Mouse (Mus musculus): ENCODE data around the gene Olfml3. TPM values are rescaled to one million over a fixed set of nuclear protein-coding genes. Genes with fewer than 3 reads are reported as not detected.
A peak's percentile ranks its signal among the peaks of the same experiment; 100 is the strongest.

The Olfml3 gene
- 1 to 10 TPM in 3 of 4 experiments, under 1 TPM in 1; 0.94 to 4.0 (median 1.8) TPM for total RNA-seq (2022)

- peak; percentile 76 to 78 for DNase-seq (ENCODE audit: low spot score in 2 of 2)
These were observed at the start of gene Olfml3 for GRCm38 (mm10) chr3:103737778-103738571. TSS of gene Olfml3 (minus strand) at chr3:103738001.

GRCm38 (mm10) chr3:103787225-103787624, 49.4 kb upstream of the Olfml3 start:
- no peak for DNase-seq (ENCODE audit: low spot score in 2 of 2)

- DNase-seq (ENCODE audit: low spot score in 2 of 2), result no peak
These were observed 45.2 kb upstream of the Olfml3 start for GRCm38 (mm10) chr3:103782844-103783609.

DNA sequence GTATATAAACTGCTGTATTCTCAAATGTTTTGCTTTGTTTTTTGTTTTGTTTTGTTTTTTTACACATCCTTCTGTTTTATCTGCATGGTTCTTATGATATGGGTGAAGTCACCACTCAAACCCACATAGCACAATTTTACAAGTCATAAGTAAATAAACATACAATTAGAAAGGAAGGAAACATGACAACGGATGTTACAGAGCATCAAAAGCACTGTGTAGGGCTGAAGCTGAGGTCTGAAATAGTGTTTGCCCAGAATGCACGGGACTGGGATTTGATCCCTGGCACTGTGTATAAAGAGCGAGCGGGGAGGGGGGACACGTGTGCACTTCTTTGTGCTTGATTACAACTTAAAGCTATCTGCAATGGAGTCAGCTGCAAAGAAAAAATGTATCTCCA, 43.0 kb upstream of the Olfml3 start:
- no peak for DNase-seq (ENCODE audit: low spot score in 2 of 2)

DNA sequence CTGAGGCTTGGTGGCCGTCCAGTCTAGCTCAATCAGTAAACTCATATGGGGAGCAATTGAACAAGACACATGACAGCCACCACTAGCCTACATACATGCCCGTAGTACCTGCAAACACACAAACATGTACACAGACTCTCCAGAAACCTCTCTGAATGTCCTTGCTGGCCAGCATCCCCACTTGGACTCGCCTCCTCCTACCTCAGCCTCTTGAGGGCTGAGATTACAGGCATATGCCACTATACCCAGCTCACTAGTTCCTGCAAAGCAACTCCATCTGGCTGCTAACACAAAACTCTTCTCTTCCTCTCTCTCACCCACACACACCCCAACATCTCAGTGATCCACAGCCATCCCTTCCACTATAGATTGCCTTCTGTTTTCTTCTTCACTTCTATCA, 42.5 kb upstream of the Olfml3 start:
- DNase-seq (ENCODE audit: low spot score in 2 of 2), result no peak

DNA sequence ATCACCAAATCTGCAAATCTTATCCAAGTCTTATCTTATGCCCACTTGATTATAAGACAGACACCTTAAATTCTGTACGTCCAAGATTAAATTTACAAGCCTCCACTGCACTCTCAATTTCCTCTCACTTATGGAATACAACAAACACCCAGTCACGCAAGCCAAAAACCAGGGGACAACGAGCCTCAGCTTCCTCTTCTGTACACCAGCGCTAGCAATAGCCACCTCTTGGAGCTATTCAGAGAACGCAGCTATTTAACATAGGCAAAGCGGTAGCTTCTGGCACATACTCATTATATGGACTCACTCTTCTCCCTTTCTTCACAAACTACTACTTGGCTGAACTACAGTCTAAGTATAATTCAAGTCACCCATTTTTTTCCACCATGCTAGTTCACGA, 41.4 kb upstream of the Olfml3 start:
- DNase-seq (ENCODE audit: low spot score in 2 of 2), result no peak

GRCm38 (mm10) chr3:103778660-103779059, 40.9 kb upstream of the Olfml3 start:
- DNase-seq (ENCODE audit: low spot score in 2 of 2), result no peak

- DNase-seq (ENCODE audit: low spot score in 2 of 2), result no peak
These were observed 40.1 kb upstream of the Olfml3 start for GRCm38 (mm10) chr3:103777940-103778339.

DNA sequence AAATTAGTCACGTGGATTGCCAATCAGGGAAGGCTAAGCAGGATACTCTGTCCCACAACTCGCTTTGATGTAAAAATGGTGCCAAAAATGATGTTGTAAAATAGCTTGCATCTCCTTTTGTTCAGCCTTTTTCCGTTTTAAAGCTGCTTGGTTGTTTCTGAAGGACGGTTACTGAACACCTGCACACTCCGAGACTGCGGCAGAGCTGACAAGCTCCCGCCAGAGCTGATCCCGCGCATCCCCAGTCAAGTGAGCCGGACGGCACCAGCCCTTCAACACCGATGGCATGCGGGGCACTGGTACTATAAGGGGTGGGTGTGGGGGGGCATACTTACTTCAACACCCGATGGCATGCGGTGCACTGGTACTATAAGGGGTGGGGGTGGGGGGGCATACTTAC, 36.2 kb upstream of the Olfml3 start:
- DNase-seq (ENCODE audit: low spot score in 2 of 2), result no peak

GRCm38 (mm10) chr3:103773508-103773907, 35.7 kb upstream of the Olfml3 start:
- DNase-seq (ENCODE audit: low spot score in 2 of 2), result no peak

DNA sequence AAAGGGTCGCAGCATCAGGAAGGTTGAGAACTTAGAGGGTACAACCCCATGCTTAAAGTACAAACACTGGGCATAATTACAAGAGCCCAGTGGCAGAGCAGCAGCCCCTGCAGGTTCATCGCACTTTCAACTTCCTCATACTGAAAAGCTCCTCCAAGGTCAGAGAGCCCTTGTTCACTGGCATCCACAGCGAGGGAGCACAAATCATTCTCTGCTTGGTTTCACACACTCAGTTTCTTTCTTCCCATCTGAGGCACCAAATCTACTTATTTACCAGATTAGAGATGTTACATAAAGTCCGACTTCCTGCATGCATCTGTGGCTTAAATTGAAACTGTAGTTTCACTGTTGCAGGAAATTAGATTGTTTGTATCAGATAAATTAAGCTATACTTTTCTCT, 35.0 kb upstream of the Olfml3 start:
- no peak for DNase-seq (ENCODE audit: low spot score in 2 of 2)

GRCm38 (mm10) chr3:103771531-103772130, 33.8 kb upstream of the Olfml3 start:
- peak; percentile 72 to 74 for DNase-seq (ENCODE audit: low spot score in 2 of 2)

- DNase-seq (ENCODE audit: low spot score in 2 of 2), result no peak
These were observed 29.0 kb upstream of the Olfml3 start for GRCm38 (mm10) chr3:103766789-103767188.

- DNase-seq (ENCODE audit: low spot score in 2 of 2), result no peak
These were observed 21.6 kb upstream of the Olfml3 start for GRCm38 (mm10) chr3:103759261-103759970.

GRCm38 (mm10) chr3:103758456-103758855, 20.7 kb upstream of the Olfml3 start:
- no peak for DNase-seq (ENCODE audit: low spot score in 2 of 2)

DNA sequence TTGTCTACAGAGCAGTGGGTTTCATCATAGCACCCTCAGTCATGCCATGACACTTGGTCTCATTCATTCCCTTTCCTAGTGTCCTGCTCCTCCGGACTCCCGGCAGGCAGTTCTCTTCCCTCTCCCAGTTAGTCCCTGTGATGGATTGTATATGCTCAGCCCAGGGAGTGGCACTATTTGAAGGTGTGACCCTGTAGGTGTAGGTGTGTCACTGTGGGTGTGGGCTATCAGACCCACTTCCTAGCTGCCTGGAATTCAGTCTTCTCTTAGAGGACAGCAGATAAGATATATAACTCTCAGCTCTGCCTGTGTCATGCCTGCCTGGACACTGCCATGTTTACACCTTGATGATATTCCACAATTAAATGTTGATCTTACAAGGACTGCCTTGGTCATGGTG, 19.1 kb upstream of the Olfml3 start:
- no peak for DNase-seq (ENCODE audit: low spot score in 2 of 2)

DNA sequence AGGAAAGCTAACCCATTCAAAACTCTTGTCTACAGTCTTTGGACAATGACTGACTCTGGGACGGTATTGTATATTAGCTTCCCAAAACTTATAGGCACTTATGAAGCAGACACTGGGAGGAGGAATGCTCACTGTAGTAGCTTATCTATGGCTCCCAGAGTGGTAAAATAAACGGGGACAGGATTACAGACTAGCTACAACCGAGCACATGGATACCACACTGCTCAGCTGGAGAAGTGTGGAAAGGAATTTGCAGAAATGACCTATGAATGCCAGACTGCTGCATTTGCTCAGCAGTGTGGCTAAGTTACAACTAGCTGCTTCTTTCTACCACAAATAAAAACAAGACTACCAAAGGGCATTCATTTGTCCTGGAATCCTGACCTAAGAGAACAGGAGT, 17.6 kb upstream of the Olfml3 start:
- DNase-seq (ENCODE audit: low spot score in 2 of 2), result no peak

GRCm38 (mm10) chr3:103751558-103751957, 13.8 kb upstream of the Olfml3 start:
- DNase-seq (ENCODE audit: low spot score in 2 of 2), result no peak

GRCm38 (mm10) chr3:103746711-103747110, 8.9 kb upstream of the Olfml3 start:
- DNase-seq (ENCODE audit: low spot score in 2 of 2), result no peak

DNA sequence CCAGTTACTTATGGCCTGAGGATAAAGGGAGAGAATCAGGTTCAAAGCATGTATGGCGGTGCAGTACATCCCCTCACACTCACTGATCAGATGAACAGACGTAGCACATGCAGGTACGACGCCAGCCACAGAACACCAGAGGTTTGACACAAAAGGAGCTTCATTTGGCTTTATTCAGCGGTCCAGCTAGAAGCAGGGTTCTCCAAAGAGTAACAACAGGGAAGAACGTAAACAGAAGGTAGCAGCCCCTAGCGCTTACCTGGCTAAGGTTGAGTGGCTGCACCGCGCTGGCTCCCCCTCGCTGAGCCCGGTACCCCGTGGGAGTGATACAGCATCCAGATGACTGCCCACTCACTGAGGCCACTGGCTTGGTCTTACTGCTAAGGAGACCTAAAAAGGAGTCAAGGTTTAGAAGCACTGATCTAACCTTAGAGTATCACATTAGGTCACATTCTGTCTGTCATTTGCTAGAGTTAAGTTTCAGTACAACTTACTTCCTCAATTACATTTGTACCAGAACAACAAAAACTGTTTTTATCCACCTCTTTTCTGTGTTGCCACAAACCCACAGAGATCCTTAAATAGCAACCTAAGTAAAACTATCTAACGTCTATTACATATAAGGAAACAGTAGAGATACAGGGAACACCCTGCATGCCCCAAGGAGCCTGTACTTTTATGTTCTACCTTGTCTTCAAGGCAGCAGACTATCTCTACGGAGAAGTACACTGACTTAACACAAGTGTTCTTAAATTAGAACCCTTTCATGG, 7.4 kb upstream of the Olfml3 start:
- no peak for DNase-seq (ENCODE audit: low spot score in 2 of 2)

DNA sequence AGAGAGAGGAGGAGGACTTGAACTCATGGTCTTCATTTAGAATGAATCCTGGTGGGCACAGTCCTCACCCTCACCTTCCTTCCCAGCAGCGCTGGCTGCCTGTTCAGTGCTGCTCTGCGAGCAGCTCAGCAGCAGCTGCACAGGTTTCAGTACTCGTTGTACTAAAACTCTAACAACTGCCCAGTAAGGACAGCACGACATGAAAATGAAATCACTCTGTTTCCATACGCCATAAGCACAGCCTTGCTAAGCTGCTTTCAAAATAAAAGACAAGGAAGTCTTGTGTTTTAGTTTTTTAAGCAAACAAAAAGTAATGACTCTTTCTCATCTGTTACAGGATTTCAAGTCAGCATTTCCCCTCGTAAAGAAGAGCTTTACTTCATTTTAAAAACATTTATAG, 5.4 kb upstream of the Olfml3 start:
- DNase-seq (ENCODE audit: low spot score in 2 of 2), result no peak
